Mouse (Mus musculus) left cerebral cortex, postnatal 36 days (tissue): ENCODE measurements around the gene Cept1. TPM values are rescaled to one million over a fixed set of nuclear protein-coding genes. Genes with fewer than 3 reads are reported as not detected.
"Not testable (repeated sequence)": the region's sequence is repeated elsewhere in the genome, so short reads cannot be mapped to it uniquely, and the experiment has no call there.

ENCODE experiments used
- DNase-seq, 2 experiments: peaks; one replicate each; pipeline ENCODE4 v3.0.0; 2021 to 2022; ENCODE audit warnings: low spot score in 2 of 2, mixed read lengths in 1 of 2
- intact Hi-C: fragments of 180-260 bp; cut with DNase I; formaldehyde crosslinking; loops from one replicate; pipeline ENCODE4 v1.15.1; 2025
- total RNA-seq, 2 experiments: library from RNA; stranded (reverse); gene quantifications; 2 replicates each; pipeline ENCODE4 v1.2.3; 2021

Cept1 gene
- 10 to 100 TPM; 40.7 to 45.3 TPM for total RNA-seq

- intact Hi-C loops: no loop called here
- peak; percentile 90 to 92 for DNase-seq
Measured at GRCm38 (mm10) chr3:106547171-106547923, at the start of gene Cept1, which contains the start of gene Dram2. TSS of gene Cept1 (minus strand) at chr3:106547802. TSS of gene Dram2 (plus strand) at chr3:106547798.

GRCm38 (mm10) chr3:106593631-106594030, 46.0 kb upstream of the Cept1 start:
- intact Hi-C loops, DNase-seq: not testable (repeated sequence)

- DNase-seq: no peak
- intact Hi-C loops: no loop called here
Measured at GRCm38 (mm10) chr3:106579296-106579695, 31.7 kb upstream of the Cept1 start.

- no peak for DNase-seq
- intact Hi-C loops: no loop called here
Measured at GRCm38 (mm10) chr3:106573191-106573590, 25.6 kb upstream of the Cept1 start.

GRCm38 (mm10) chr3:106565876-106566275, 18.3 kb upstream of the Cept1 start:
- intact Hi-C loops: no loop called here
- no peak for DNase-seq

- intact Hi-C loops: no loop called here
- DNase-seq: no peak
Measured at GRCm38 (mm10) chr3:106558271-106558670, 10.7 kb upstream of the Cept1 start.

GRCm38 (mm10) chr3:106555743-106556250, 8.2 kb upstream of the Cept1 start:
- intact Hi-C loops: no loop called here
- no peak for DNase-seq

- DNase-seq: no peak
- intact Hi-C loops: no loop called here
Measured at GRCm38 (mm10) chr3:106553411-106553810, 5.8 kb upstream of the Cept1 start.

GRCm38 (mm10) chr3:106548971-106549370, 1.4 kb upstream of the Cept1 start:
- intact Hi-C loops: loop anchor here (2.0 kb wide), 1 partner anchor 174 kb away; no protein-coding TSS in a partner anchor
- no peak for DNase-seq

- intact Hi-C loops: loop anchor here (2.0 kb wide), 1 partner anchor 175 kb away; no protein-coding TSS in a partner anchor
- DNase-seq: no peak
Measured at GRCm38 (mm10) chr3:106547924-106548539, 430 bp upstream of the Cept1 start.

GRCm38 (mm10) chr3:106544721-106545316, 2.8 kb downstream of the Cept1 start:
- DNase-seq: no peak
- intact Hi-C loops: no loop called here

- intact Hi-C loops: no loop called here
- DNase-seq: no peak
Measured at GRCm38 (mm10) chr3:106533277-106533676, 14.3 kb downstream of the Cept1 start.

GRCm38 (mm10) chr3:106528032-106528431, 19.6 kb downstream of the Cept1 start:
- DNase-seq: no peak
- intact Hi-C loops: no loop called here

- no peak for DNase-seq
- intact Hi-C loops: no loop called here
Measured at GRCm38 (mm10) chr3:106526411-106526810, 21.2 kb downstream of the Cept1 start.

- intact Hi-C loops: no loop called here
- DNase-seq: no peak
Measured at GRCm38 (mm10) chr3:106522730-106523129, 24.9 kb downstream of the Cept1 start.

- intact Hi-C loops: no loop called here
- DNase-seq: no peak
Measured at GRCm38 (mm10) chr3:106515016-106515415, 32.6 kb downstream of the Cept1 start.

- no peak for DNase-seq
- intact Hi-C loops: no loop called here
Measured at GRCm38 (mm10) chr3:106510669-106511068, 36.9 kb downstream of the Cept1 start.

GRCm38 (mm10) chr3:106502892-106503291, 44.7 kb downstream of the Cept1 start:
- DNase-seq: no peak
- intact Hi-C loops: no loop called here

GRCm38 (mm10) chr3:106500510-106500909, 47.1 kb downstream of the Cept1 start:
- DNase-seq: no peak
- intact Hi-C loops: no loop called here

GRCm38 (mm10) chr3:106496996-106497395, 50.6 kb downstream of the Cept1 start:
- intact Hi-C loops: no loop called here
- DNase-seq: no peak
